Mouse (Mus musculus): ENCODE data around the gene Flii. TPM values are rescaled to one million over a fixed set of nuclear protein-coding genes. Genes with fewer than 3 reads are reported as not detected.

The Flii gene
- total RNA-seq (2021), result 10 to 100 TPM; 56.8 to 59.6 TPM

- DNase-seq (ENCODE audit: extremely low spot score in 1 of 2, low spot score in 1 of 2), result peak; percentile 68 to 73
Observed at GRCm38 (mm10) chr11:60726601-60727391, at the start of gene Flii. TSS of gene Flii (minus strand) at chr11:60727263.

DNA sequence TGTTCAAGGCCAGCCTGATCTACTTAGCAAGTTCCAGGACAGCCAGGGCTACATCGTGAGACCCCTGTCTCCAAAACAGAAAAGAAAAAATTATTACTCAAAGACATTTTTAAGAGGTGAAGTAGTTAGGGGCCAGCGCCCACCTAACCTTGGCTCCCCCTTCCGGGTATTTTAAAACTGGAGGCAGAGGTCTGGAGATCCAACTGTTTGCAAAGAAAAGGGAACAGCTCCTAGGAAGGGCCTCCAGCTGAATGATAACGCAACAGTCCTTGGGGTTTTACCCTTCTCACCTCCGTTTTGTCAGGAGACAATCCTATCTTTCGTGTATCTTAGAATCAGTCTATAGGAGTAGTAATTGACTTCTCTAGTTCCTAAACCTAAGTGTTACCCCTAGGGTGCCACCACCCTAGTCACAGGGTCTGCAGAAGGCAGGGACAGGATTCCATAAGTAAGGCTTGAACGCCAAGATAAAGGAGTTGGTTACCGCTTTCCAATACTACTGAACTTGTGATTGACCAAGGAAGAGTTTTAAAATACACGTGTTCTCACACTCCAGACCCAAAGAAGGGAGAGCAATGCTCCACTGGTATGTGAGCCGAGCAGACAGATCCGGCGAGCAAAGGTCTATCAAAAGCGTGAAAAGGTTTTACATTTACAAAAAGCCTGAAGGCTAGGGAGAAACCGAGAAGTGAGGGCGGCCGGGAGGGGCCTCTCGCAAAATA, 49.2 kb upstream of the Flii start:
- no peak for DNase-seq (ENCODE audit: extremely low spot score in 1 of 2, low spot score in 1 of 2)

GRCm38 (mm10) chr11:60775578-60775977, 48.5 kb upstream of the Flii start:
- DNase-seq (ENCODE audit: extremely low spot score in 1 of 2, low spot score in 1 of 2), result no peak

GRCm38 (mm10) chr11:60774841-60775240, 47.8 kb upstream of the Flii start:
- DNase-seq (ENCODE audit: extremely low spot score in 1 of 2, low spot score in 1 of 2), result no peak

DNA sequence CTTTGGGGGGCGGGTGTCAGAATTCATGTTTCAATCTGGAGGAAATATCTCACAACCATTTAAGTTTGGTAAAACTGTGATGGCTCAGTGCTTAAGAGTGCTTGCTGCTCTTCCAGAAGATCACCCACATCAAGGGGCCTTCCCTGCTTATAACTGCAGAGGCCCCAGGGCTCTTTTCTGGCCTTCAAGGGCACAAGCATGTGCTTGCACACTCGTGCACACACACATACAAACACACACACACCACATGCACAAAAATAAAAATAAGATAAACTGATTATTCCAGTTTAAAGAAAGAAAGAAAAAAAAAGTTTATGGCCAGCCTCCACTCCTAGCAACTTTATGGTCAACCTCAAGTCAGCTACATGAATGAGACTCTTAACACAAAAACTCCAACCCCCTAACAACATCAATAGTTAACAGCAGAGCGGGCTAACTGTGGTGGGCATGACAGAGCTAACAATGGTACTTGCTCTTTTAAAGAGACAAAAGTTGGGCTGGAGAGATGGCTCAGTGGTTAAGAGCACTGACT, 47.2 kb upstream of the Flii start:
- DNase-seq (ENCODE audit: extremely low spot score in 1 of 2, low spot score in 1 of 2), result no peak

GRCm38 (mm10) chr11:60772161-60772560, 45.1 kb upstream of the Flii start:
- no peak for DNase-seq (ENCODE audit: extremely low spot score in 1 of 2, low spot score in 1 of 2)

GRCm38 (mm10) chr11:60770776-60771175, 43.7 kb upstream of the Flii start:
- DNase-seq (ENCODE audit: extremely low spot score in 1 of 2, low spot score in 1 of 2), result no peak

DNA sequence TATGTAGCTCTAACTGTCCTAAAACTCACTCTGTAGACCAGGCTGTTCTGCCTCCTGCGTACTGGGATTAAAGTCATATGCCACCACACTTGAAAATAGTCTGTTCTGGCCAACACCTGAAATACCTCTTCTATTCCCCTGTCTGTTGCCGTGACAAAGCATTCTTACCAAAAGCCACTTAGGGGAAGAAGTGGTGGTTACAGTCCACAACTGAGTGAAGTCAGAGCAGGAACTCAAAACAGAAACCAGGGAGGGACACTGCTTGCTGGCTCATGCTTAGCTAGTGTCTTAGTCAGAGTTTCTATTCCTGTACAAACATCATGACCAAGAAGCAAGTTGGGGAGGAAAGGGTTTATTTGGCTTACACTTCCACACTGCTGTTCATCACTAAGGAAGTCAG, 42.3 kb upstream of the Flii start:
- DNase-seq (ENCODE audit: extremely low spot score in 1 of 2, low spot score in 1 of 2), result no peak

DNA sequence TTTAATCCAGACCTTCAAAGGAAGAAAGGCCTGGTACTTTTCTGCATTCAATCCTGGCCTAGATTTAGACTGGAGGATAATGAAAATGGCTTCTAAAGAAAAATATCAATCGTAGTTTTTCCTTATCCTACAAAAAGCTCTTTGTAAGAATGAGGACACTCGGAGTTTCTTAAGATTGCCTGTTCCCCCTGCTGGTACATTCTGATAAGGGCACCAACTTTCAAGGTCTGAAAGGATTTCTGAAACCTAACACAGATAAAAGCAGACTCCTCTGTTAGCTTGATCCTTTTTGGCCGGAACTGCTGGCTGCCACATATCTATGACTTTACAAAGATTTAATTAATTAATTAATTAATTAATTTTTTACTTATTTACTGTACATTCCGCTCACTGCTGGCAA, 39.9 kb upstream of the Flii start:
- no peak for DNase-seq (ENCODE audit: extremely low spot score in 1 of 2, low spot score in 1 of 2)

- no peak for DNase-seq (ENCODE audit: extremely low spot score in 1 of 2, low spot score in 1 of 2)
Observed at GRCm38 (mm10) chr11:60761681-60762080, 34.6 kb upstream of the Flii start.

GRCm38 (mm10) chr11:60755570-60755969, 28.5 kb upstream of the Flii start:
- no peak for DNase-seq (ENCODE audit: extremely low spot score in 1 of 2, low spot score in 1 of 2)

DNA sequence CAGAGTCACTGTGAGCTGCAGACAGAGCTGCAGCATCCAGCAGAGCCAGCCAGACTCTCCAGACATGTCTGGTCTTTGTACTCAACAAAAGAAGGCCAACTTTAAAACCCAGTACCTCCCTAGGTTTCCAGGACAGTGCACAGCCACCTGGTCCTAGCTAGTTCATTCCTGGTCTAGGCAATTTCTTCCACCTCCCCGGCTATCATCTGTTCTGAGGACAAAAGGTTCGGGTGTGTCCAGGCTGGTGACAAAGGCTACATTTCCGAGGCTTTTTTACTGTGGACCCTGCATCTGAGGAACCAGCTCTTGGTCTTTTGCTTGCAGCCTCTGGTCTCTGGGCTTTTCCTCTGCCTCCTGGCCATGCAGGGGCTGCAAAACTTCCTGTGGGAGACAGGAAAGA, 13.3 kb upstream of the Flii start:
- no peak for DNase-seq (ENCODE audit: extremely low spot score in 1 of 2, low spot score in 1 of 2)

DNA sequence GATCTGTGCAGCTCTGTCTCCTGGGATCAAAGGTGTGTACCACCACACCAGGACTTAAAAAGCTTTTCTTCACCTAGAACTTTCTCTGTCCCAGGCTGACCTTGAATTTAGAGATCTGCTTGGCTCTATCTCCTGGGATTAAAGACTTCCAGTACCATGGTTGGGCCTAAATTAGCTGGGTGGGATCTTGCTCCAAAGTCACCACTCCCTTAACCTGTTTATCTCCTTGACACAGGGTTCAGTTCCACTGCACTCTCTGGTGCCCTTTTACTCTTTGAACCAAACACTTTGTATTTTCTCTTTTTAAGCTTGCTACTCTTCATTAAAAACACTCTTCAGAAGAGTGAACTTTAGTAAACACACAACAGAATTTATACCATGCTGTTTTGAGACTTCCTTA, 10.4 kb upstream of the Flii start:
- DNase-seq (ENCODE audit: extremely low spot score in 1 of 2, low spot score in 1 of 2), result no peak

DNA sequence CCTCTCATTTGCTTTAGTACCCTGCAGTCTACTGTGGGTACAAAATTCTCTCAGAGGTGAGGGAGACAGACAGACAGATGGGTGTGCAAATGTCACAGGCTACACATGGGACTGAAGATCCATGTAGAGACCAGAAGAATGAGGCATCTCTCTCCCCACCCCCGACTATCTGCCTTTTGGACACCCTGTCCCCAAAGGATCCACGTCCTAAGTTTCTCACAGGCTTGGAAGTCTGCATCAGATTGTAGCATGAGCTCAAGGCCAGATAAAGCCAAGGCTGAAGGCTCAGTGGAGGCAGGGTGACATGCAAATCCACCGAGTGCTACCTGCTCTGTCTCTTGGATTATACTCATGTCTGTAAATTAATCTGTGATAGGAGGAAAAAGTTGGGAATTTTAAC, 9.4 kb upstream of the Flii start:
- no peak for DNase-seq (ENCODE audit: extremely low spot score in 1 of 2, low spot score in 1 of 2)

- DNase-seq (ENCODE audit: extremely low spot score in 1 of 2, low spot score in 1 of 2), result no peak
Observed at GRCm38 (mm10) chr11:60735191-60735590, 8.1 kb upstream of the Flii start.

DNA sequence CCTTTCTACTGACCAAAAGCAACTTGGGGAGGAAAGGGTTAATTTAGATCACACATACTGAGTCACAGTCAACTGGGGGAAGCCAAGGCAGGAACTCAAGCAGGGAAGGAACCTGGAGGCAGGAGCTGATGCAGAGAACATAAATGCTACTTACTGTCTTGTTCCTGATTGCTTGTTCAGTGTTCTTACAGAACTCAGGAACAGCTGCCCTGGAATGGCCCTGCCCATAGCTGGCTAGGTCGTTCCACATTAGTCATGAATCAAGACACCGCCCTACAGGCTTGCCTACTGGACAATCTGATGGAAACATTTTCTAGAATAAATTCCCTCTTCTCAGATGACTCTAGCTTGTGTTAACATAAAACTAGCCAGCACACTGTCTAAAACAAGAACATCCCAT, 7.1 kb upstream of the Flii start:
- no peak for DNase-seq (ENCODE audit: extremely low spot score in 1 of 2, low spot score in 1 of 2)

GRCm38 (mm10) chr11:60731251-60731650, 4.2 kb upstream of the Flii start:
- no peak for DNase-seq (ENCODE audit: extremely low spot score in 1 of 2, low spot score in 1 of 2)

DNA sequence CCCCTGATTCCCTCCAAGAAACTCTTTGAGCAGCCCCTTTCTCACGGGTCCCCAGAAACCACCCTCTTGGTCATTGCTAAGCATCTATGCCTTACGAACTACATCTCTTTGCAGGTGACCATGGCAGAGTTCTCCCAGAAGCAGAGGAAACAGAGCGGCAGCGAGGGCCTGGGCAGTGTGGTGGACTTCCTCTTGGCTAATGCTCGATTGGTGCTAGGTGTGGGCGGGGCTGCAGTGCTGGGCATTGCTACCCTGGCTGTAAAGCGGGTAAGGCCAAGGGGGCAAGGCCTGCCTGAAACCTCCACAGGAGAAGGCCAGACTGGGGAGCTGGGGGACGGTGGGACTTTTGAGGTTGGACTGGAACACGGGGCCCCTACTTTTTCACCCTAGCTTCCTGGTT, 3.1 kb upstream of the Flii start:
- DNase-seq (ENCODE audit: extremely low spot score in 1 of 2, low spot score in 1 of 2), result no peak

GRCm38 (mm10) chr11:60729217-60729641, 2.2 kb upstream of the Flii start:
- DNase-seq (ENCODE audit: extremely low spot score in 1 of 2, low spot score in 1 of 2), result no peak

DNA sequence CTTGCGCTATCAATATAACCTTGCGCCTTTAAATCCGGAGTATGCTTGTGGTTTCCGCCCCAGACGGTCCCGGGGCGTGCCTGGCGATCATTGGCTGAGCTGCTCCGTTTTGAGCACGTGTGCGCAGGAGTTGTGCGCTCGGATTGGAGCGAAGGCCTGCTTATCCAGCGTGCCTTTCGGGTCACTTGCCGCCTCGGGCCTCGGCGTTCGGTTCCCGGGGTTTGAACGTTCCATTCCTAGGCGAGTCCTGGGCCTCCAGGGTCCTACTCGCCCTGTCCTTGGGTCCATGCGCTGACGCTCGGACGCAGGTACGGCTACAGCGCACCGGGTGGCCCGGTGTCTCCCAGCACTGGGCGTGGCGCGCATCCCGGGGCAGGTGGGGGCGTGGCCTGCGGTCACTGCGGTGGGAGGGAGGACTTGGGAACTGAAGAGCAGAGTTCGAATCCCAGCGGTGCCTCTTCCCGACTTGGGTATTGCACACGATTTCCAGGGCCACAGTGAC, 1.2 kb upstream of the Flii start, which contains the start of gene Mief2:
Gene Mief2 (plus strand): TSS at position 139 of the 502 bp plus-strand sequence.
- DNase-seq (ENCODE audit: extremely low spot score in 1 of 2, low spot score in 1 of 2), result peak; percentile 82 to 83

DNA sequence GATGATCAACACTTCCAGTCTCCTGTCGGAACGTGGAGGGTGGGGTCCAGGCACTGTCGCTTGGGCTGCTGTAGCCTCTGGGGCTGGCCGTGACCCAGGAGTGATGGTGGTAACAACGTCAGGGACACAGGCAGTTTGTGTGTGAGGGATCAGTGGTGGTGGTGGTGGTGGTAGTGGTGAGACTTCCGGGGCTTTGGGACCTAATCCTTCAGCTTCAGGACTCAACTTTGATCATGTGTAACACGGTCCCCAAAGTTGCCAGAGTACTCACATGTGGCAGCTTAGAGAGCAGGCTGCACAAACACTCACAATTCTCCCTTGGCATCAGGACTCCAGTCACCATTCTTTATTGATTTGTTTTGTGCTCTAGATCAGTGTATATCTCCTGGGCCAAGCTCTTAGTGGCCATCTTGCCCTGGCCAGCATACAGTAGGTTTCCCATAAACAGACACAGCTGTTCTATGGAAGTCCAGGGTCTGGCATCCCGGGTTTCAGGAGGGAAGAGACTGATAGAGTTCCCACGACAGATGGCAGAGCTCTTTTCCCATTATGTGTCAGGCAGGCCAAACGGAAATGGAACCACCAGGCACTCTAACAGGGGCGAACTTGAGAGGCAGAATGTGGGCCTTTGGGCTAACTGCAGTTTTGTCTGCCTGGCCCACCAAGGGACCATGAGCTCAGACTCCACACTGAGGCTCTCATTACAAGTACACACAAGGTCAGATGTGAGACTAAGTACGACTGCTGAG, 503 bp upstream of the Flii start:
- no peak for DNase-seq (ENCODE audit: extremely low spot score in 1 of 2, low spot score in 1 of 2)

All from layer of hippocampus, postnatal 25 days (tissue).